Mouse (Mus musculus) v-Abl transformed pro-B cells (cell line): ENCODE data around the gene Sema3e.

Experiments used
- in situ Hi-C, 2 experiments: fragments of 400-800 bp; cut with MboI; formaldehyde crosslinking; loops; one replicate each; pipeline ENCODE4 v1.15.1; 2025; ENCODE audit not compliant: unreplicated experiment in 2 of 2

Sema3e gene

DNA sequence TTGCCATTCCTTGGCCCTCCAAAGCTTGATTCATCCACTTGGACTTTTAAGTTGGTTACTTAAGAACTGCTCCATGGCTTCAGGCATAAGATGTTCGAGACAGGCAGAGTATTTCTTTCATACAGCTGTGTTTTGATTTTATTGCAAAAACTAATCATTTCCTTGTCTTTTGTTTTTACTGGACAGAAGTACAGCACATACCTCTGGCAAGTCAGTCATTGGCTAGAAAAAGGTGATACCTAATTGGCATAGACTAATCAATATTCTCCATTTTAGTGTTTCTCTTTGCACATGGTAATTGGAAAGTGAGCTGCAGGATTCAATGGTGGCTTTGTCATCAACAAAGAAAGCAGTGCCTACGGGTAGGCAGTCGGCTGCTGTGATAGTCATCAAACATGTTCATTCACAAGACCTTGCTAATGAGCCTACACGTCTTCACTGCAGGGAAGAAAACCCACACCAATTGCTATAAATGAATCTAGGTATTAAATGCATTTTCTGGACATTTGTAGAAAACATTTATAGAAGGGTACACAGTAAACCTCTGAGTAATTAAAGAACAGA lies 37.9 kb downstream of the Sema3e start:
- in situ Hi-C loops, result no loop called here

DNA sequence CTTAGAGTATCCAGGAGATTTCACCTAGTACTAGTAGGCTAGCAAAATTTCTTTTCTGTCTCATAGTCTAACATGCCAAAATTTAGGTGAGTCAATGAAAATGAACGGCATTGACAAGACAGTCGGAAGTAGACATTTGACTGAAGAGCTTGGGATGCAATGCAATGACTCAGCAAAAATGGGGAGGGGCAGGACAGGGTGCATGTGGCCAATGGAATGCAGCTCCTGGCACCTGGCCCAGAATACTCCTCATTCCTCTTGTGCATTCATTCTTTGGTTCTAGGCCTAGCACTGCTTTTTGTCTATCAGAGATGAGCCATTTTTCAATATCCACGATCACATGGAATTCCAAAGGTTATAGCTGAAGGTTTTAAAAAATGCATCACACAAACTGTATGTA lies 48.1 kb downstream of the Sema3e start:
- in situ Hi-C loops, result no loop called here

DNA sequence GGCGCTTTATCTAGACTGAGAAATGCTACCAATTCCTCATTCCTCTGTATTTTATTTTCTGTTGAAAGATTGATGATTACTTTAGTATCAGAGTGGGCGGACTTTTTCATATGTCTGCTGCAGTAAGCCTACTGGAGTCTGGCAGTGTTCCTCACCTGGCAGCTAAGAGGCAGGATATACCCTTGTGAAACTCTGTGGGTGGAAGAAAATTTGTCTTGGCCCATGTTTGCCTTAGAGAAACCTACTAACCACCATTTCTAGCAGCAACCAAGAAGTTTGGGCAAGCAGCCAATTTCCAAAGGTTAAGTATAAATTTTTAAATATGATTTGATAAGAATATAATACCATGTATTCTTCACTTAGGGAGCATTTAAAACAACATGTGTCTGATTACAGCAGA lies 63.0 kb downstream of the Sema3e start:
- in situ Hi-C loops, result no loop called here

DNA sequence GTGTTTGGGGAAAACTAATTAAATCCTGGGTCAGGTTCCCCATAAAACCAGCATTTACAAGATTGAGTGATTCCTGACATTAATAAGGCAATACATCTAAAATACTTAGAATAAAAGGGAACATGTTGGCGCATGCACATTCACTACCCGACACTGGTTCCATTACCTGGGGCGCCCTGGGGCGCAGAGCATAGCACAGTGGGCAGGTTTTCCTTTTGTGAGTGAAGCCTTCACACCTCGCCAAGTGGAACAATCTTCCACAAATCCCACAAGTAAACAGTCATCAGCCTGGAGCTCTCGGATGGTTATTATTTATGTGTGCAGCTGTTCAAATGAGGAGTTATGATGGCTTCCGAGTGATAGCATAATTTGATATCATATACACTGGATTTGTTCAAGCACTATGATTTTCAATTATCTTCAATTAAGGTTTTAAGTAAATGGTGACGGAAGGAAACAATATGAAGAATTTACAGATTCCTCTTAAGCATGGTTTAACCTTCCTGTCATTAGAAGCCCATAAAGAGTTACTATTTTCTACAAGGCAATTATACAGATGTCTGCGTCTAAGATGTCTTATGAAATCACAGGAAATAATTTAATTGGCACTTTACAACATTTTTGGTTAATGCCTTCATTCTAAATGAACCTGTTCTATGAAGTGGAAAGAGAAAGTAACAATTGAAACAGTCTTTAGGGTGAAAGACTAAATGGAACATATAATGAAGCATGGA lies 65.0 kb downstream of the Sema3e start:
- in situ Hi-C loops, result no loop called here

DNA sequence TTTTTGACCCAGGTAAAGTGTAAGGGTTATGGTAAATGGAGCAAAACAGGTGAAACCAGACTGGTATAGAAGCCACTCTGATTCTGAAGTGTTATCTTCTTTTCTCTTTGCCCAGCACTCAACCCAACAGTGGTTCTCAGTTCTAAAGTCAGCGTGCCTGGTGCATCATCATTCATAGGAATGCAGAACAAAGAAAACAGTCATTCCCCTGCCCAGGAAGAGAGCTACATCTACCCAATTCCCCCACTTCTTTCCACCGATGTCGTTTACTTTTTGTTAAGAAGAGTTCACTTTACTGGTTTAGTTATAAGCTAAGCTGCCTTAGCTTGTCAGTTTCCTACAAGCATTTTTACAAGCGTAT lies 65.5 kb downstream of the Sema3e start:
- in situ Hi-C loops, result no loop called here

DNA sequence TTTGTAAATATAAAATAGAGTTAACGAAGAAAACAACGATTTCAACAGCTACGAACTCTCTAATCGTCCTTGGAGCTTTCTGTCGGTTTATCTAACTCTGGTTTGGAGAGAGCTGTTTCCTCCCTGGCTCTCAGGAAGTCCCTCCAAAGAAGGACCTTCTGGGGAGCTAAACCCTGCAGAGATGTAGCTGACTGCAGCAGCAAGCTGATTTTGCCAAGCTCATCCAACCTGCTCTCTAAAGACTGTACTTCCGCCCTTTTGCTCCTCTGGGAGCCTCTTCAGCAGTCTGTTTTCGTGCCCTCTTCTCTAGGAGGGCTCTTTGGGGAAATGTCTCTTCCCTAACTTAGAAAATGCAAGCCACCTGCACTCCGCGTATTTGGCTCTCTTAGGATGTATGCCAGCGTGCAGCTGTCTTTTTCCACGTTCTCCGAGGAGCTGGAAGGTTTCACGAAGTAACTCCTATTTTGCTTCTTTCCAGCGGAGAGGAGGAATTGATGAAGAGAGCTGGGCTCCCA lies 67.2 kb downstream of the Sema3e start:
- in situ Hi-C loops, result no loop called here

DNA sequence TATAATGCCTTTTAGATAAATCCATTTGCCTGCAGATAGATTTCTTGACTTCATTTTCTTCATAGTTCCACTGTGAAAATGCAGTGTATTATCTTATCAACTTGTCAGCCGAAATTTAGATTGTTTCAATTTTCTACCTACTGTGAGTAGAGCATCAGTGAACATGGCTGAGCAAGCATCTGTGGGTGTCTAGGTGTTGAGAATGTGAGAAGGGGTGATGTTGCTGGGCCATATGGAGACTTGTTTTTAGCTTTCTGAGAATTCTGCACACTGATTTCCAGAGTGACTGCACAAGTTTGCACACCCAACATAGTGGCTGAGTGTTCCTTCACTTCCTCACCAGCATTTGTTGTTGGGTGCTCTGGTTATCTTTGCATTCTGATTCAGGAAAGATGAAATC lies 71.1 kb downstream of the Sema3e start:
- in situ Hi-C loops, result no loop called here

DNA sequence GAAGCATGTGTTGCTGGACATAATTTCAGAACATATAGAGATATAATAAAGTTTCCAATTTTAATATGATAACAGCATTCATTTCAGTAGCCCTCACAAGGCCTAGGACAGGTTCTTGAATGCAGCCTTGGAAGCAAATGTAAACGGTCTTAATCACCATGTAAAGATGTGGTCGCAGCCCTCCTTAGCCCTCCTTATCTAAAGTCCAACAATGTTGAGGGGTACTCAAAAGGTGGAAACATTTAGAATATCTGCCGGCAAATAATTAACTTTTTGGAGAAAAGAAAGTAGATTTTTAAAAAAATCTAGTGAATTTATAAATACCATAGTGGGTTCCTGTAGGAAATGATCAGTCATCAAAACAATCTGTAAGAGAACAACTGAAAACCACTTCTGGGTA lies 73.6 kb downstream of the Sema3e start:
- in situ Hi-C loops, result no loop called here

DNA sequence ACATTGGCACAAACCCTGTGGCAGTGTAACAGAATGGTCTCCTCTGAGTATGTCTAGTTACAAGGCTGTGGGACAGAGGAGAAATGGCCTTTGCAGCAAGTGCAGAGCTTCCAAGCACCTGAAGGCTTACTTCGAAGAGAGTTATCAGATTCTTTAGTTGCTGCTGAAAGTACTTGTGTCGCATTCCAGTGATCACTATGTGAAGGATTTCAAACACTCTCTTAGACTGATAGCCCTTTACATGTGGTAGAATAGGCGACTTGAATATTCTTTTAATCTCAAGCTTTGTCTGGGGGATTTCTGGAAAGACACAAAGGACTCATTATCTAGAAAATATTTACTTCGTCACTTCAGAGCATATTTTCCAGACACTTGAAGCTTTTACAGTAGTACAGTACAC lies 82.3 kb downstream of the Sema3e start:
- in situ Hi-C loops, result no loop called here

DNA sequence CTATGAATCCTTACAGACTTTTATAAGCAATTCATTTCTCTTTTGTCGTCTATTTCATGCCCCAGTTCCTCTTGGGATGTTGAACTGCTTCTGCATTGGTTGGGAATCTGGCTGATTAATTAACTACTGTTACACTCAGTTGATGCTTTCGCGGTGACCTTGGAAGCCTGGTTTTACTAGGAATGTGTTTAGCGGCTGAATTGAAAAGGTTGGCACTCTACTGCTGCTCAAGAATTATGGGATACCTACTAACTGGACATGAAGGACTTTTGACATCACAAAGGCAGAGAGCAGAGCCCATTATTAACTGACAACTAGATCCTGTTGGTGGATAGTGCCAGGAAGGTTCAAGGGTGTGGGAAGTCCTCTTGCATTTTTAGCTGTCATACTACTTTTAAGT lies 83.9 kb downstream of the Sema3e start:
- in situ Hi-C loops, result no loop called here

DNA sequence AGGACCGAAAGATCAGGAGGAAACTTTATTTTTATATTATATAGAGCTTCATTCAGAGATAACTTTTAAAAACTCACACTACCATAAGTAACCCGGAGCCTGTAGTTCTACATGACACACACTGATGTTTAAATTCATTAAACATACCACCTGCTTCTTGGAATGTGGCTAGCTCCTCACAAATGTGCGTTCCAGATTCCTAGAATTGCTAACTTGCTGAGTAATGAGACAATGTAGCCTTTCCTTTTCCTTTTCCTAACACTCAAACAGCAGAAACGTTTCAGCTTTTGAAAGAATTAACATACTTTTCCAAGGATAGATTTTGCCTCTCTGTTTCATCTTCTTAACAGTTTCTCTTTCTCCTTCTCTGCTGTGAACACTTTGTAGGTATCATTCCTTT lies 86.3 kb downstream of the Sema3e start:
- in situ Hi-C loops, result no loop called here

DNA sequence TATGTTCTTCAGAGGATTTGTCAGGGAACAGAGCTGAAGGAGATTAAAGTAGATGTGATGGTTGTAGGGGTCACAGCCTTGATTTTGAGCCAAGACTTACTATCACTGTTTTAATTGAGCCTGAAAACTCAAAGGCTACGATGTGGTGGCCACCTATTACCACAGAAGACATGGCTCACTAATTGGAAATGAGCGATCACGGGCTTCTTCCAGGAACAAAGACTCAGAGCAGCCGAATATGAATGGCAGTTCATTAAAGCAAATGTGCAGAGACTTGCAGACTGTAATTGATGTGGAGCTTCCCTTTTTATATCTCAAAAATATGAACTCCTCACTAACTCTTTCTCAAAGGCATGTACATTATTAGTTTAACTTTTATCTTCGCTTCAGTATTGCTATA lies 96.8 kb downstream of the Sema3e start:
- in situ Hi-C loops, result no loop called here

DNA sequence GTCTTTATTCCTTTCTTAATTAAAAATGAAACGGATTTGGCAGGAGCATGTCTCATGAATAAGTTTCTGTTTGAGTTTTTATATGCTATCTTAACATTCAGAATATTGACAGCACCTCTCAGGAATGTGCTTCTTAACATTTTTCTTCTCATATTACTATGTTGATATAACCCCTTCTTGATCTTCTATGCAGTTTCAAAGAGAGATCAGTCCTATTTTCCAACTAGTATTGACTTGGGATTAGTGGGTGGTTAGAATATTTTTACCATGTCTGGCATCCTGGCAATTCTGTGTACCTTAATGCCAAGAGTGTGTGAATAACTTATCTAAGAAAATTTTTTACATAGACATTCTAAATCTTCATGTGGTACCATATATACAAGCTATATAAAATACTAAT lies 101.5 kb downstream of the Sema3e start:
- in situ Hi-C loops, result no loop called here

DNA sequence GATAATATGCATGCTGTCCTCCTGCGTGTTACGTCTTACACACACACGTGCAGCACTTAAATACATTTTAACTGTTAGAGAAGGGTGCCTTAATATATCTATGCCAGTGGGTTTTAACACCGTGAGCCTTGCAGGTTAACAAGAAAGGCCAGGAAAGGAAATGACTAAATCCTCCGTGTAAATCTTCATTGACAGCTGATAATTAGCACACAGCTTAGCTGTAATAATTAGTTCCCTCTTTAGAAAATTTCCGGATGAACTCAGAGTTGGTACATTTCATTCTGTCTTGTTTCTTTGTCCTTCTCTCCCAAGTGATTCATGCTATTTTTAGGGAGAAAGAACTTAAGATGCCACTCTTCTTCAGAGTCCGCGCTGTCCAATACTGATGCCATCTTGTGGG lies 110.9 kb downstream of the Sema3e start:
- in situ Hi-C loops, result no loop called here

DNA sequence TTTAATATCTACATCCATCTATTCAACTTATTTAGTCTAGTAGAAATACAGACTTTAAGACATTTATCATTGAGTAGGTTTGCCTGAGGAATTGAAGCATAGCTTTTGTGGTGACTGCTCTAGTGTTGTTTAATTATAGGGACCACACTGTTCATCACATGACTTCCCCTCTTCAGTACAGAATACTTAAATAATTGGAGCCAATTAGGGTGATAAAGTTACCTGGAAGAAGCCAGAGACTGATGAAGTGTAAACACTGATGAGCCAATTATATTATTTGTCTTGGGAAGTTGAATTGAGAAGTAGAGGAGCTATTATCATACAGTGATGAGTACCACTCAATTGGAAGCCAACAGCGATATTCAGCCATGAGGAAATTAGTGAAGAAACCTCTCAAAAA lies 113.6 kb downstream of the Sema3e start:
- in situ Hi-C loops, result no loop called here

DNA sequence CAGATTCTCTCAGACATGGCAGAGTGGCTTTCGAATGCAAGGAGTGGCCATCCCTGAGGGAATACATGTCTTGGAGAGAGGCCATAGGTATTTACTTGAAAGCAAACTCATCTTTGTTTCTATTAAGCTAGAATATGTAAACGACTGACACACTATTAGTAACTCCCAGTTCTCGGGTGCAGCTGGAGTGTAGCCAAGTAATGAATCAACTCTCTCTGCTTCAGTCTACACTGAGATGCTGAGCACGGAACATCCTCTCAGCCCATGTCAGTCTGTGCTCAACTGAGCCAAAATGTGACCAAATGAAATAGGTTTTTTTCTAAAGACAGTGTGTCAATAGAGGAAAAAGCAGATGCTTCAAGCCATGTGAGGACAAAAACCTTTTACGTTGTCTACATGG lies 137.5 kb downstream of the Sema3e start:
- in situ Hi-C loops, result no loop called here

DNA sequence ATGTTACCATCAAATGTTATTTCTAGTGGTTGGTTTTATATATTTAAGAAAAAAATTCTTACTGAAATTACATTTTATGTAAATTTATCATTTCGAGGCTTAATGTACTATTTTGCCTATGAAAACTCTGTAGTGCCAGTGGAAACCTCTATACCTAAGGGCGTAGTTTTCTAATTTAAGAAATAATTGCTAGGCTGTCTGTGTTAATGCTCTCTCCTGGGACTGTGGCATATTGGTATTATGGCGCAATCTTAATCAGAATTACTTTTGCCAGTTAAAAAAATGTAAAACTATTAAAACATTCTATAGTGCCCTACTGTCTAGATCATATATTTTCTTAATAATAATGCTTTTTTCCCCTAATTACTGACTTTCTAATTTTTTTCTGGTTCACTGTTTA lies 138.2 kb downstream of the Sema3e start:
- in situ Hi-C loops, result no loop called here

DNA sequence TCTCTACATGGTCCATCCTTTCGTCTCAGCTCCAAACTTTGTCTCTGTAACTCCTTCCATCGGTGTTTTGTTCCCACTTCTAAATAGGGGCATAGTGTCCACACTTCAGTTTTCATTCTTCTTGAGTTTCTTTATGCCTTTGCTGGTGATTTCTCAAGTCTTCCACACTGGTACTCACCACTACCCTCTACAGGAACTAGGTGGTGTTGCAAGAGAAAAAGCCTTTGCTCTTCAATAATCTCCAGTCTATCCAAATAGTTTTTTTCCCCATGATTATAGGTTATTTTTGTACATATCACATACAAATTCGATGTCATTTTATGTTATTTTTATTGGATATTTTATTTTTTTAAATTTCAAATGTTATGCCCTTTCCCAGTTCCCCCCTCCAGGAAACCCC lies 142.7 kb downstream of the Sema3e start:
- in situ Hi-C loops, result no loop called here

DNA sequence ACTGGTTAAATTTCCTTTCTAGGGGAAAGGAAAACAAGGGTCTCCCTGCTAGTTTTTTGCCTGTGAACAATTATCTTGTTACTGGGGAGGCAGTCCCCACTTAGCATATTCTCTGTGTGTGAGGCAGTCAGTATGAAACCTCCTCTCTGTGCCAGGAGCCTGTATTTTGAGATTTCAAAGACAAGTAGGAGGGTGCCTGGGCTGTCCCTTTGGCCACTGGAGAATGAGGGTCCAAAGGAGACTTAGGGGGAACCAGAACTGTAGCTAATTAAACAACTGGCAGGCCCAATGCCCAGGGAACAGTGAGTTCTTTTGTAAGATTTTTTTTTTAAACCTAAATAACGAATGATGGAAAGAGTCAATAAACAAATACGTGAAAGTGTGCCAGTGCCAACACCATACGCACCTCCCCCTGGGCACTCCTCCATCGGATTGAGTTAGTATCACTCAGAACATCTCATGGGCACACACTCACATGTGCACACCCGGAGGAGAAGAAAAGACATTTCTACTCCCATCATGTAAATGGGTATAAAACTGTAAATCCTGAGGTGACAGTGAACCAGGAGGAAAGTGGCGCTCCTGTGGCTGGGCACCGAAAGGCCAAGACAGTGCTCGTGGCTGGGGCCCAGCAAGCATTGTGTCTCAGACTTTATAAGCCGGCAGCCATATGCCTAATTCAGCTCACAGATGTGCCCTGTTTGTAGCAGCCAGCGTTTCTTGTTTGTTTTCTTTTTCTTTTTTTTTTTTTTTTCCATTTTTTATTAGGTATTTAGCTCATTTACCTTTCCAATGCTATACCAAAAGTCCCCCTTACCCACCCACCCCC lies 148.5 kb downstream of the Sema3e start:
- in situ Hi-C loops, result no loop called here

DNA sequence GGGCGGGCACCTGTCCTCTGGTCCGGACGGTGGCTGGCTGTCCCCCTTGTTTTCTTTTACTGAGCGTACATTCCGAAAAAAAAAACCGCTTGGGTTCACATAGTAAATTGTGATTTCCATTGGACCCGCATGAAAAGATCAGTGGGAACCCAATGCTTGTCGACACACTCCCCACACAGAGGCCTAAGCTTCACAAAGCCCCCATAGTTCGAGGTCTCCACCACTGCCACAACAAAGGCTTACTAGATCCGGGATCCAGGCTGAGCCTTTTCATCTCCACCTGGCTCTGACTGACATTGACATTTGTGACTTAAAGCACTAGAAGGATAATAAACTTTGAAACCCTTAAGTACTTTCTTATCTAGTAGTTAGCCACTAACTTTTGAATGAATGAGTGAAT lies 155.5 kb downstream of the Sema3e start:
- in situ Hi-C loops, result no loop called here

DNA sequence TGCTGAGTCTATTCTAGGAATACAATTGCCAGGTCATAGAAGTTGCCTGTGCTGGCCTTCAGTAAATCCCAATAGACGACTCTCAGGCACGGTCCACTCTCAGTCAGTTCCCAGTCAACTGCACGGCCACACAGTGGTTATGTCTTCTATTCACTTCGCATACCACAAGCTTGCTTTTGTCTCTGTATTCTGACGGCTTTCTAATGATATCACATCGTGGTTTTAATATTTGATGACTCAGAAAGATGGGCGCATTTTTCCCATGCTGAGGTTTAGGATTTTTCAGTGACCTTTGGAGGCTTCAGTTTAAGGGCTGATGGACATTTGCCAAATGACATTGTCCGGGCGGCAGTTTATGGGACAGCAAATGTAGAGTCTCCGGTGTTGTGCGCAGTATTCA lies 157.1 kb downstream of the Sema3e start:
- in situ Hi-C loops, result no loop called here
